Mouse (Mus musculus) myocyte (in vitro differentiated cells): ENCODE data around the gene Ust. TPM values are rescaled to one million over a fixed set of nuclear protein-coding genes. Genes with fewer than 3 reads are reported as not detected.

Experiments
- H3K27me3 ChIP-seq: one replicate; pipeline ENCODE4 v1.6.1; 2011; ENCODE audit not compliant: control insufficient read depth, insufficient read depth, insufficient read length
- H3K36me3 ChIP-seq: one replicate; pipeline ENCODE4 v1.6.1; 2011; ENCODE audit not compliant: control insufficient read depth, insufficient read depth
- H3K4me2 ChIP-seq: one replicate; pipeline ENCODE4 v1.6.1; 2011; ENCODE audit warnings: low read depth, control low read depth
- H3K4me3 ChIP-seq: one replicate; pipeline ENCODE4 v1.5.1; 2011; ENCODE audit warnings: mild to moderate bottlenecking, control low read depth, moderate library complexity
- H3K79me2 ChIP-seq: one replicate; pipeline ENCODE4 v1.6.1; 2011; ENCODE audit not compliant: control insufficient read depth, insufficient read depth
- H3ac ChIP-seq: one replicate; pipeline ENCODE4 v1.6.1; 2011; ENCODE audit not compliant: control insufficient read depth, insufficient read length
- CEBPB ChIP-seq: IDR thresholded peaks from 2 replicates; pipeline ENCODE4 v1.6.1; 2011; ENCODE audit warnings: mild to moderate bottlenecking, moderate library complexity; ENCODE audit not compliant: poor library complexity, insufficient read depth, severe bottlenecking
- E2F4 ChIP-seq: IDR thresholded peaks from one replicate; pipeline ENCODE4 v1.6.1; 2011; ENCODE audit warnings: mild to moderate bottlenecking, control low read depth, moderate library complexity; ENCODE audit not compliant: insufficient read depth
- MAX ChIP-seq: IDR thresholded peaks from one replicate; pipeline ENCODE4 v1.6.1; 2011; ENCODE audit warnings: low read depth, mild to moderate bottlenecking, control low read depth
- MYOD1 ChIP-seq, 3 experiments: IDR thresholded peaks; one replicate each; pipeline ENCODE4 v1.6.1; 2011; ENCODE audit warnings: control low read depth in 2 of 3, low read depth in 2 of 3, mild to moderate bottlenecking in 2 of 3, moderate library complexity in 1 of 3; ENCODE audit not compliant: insufficient read length in 2 of 3, control insufficient read depth in 1 of 3
- MYOG ChIP-seq, 3 experiments: IDR thresholded peaks; one replicate each; pipeline ENCODE4 v1.6.1; 2011; ENCODE audit warnings: control low read depth in 2 of 3, low read depth in 2 of 3, mild to moderate bottlenecking in 2 of 3; ENCODE audit not compliant: insufficient read length in 2 of 3, control insufficient read depth in 1 of 3, insufficient read depth in 1 of 3
- POLR2A ChIP-seq: IDR thresholded peaks from one replicate; pipeline ENCODE4 v1.6.1; 2011; ENCODE audit warnings: low read depth, mild to moderate bottlenecking, control low read depth, moderate library complexity; ENCODE audit not compliant: insufficient read length
- POLR2AphosphoS2 ChIP-seq: IDR thresholded peaks from one replicate; pipeline ENCODE4 v1.6.1; 2011; ENCODE audit warnings: low read depth, control low read depth; ENCODE audit not compliant: insufficient read length
- REST ChIP-seq: IDR thresholded peaks from one replicate; pipeline ENCODE4 v1.6.1; 2011; ENCODE audit warnings: mild to moderate bottlenecking, control low read depth, moderate library complexity; ENCODE audit not compliant: insufficient read depth, insufficient read length
- SRF ChIP-seq: IDR thresholded peaks from one replicate; pipeline ENCODE4 v1.6.1; 2011; ENCODE audit warnings: low read depth; ENCODE audit not compliant: control insufficient read depth, insufficient read length
- TCF12 ChIP-seq: IDR thresholded peaks from one replicate; pipeline ENCODE4 v1.6.1; 2011; ENCODE audit warnings: mild to moderate bottlenecking, control low read depth; ENCODE audit not compliant: poor library complexity, insufficient read depth, severe bottlenecking
- TCF3 ChIP-seq: IDR thresholded peaks from one replicate; pipeline ENCODE4 v1.6.1; 2011; ENCODE audit warnings: low read depth, control low read depth; ENCODE audit not compliant: insufficient read length
- USF1 ChIP-seq: IDR thresholded peaks from one replicate; pipeline ENCODE4 v1.6.1; 2011; ENCODE audit warnings: low read depth, mild to moderate bottlenecking, control low read depth, moderate library complexity
- polyA plus RNA-seq: library from polyadenylated mRNA; unstranded; fragments of >200 nt; fragmentation: generic; extraction: Trizol; gene quantifications from one replicate; pipeline ENCODE4 v1.2.1, GENCODE M21; 2012; ENCODE audit warnings: missing spikeins

The Ust gene
- polyA plus RNA-seq, 1 experiment, result 7.3 TPM

DNA sequence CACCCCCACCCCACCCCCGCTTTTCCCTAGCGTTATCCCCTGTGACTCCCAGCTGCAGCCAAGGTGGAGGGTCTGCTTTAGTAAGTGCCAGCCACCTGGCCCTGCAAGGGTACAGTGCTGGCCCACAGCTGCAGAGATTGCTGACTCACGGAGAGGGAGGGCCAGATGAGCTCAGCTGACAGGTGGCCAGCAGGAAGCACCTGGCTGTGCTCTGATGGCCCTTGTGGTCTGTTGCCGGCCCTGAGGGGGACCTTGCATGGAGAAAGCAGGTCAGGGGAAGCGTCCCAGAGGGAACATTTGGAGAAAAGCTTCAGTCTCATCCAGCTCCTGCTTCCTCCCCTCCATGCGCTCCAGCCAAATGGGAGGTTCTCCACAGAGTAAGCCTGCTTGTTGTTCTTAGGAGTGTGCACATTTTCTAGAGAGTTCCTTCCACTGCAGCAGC is 231.3 kb downstream of the Ust start:
- no peaks in the 10 kb centered on the region for H3K36me3 ChIP-seq
- no peak overlapping the region for H3K4me2 ChIP-seq
- no peak overlapping the region for H3ac ChIP-seq
- no peak overlapping the region for H3K4me3 ChIP-seq
- H3K79me2 ChIP-seq, result no peaks in the 10 kb centered on the region
- H3K27me3 ChIP-seq, result no peaks in the 10 kb centered on the region
- peak in 2 of 3 experiments; percentile 77 to 86 for TF ChIP-seq MYOG (IDR thresholded peaks at IDR 0.05; ENCODE audit: control insufficient read depth in 1 of 3, insufficient read depth in 1 of 3, insufficient read length in 2 of 3, low read depth in 2 of 3)
- no peak for TF ChIP-seq E2F4
- TF ChIP-seq TCF3, result peak; percentile 74
- peak in 2 of 3 experiments; percentile 89 to 94 for TF ChIP-seq MYOD1 (IDR thresholded peaks at IDR 0.05; ENCODE audit: control insufficient read depth in 1 of 3, insufficient read length in 2 of 3, low read depth in 2 of 3)
- no peak for TF ChIP-seq POLR2AphosphoS2

DNA sequence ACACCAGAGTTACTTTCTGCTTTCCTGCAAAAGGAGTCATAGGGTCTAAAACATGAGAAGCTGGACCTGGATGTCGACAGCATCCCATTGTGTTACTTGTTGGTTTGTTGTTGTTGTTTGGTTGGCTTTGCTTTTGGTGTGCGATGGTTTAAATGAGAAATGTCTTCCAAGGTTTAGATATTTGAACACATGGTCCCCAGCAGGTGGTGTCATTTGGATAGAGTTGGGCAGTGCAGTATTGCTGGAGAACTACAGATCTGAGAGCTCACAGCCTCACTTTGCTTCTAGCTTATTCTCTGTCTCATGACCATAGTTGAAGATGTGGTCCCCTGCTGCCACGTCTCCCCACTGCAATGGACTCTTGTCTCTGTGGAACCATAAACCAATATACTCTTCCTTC is 234.6 kb downstream of the Ust start:
- no peaks in the 10 kb centered on the region for H3K36me3 ChIP-seq
- no peaks in the 10 kb centered on the region for H3K27me3 ChIP-seq
- no peak overlapping the region for H3K4me2 ChIP-seq
- TF ChIP-seq POLR2AphosphoS2 (no peak), SRF (no peak), TCF12 (no peak), E2F4 (no peak), MYOG (IDR thresholded peaks at IDR 0.05; ENCODE audit: control insufficient read depth in 1 of 3, insufficient read depth in 1 of 3, insufficient read length in 2 of 3, low read depth in 2 of 3) (no peak), USF1 (no peak), REST (no peak), CEBPB (no peak), MYOD1 (IDR thresholded peaks at IDR 0.05; ENCODE audit: control insufficient read depth in 1 of 3, insufficient read length in 2 of 3, low read depth in 2 of 3) (no peak), TCF3 (no peak)
- no peak overlapping the region for H3K4me3 ChIP-seq
- no peaks in the 10 kb centered on the region for H3K79me2 ChIP-seq
- H3ac ChIP-seq, result no peak overlapping the region

DNA sequence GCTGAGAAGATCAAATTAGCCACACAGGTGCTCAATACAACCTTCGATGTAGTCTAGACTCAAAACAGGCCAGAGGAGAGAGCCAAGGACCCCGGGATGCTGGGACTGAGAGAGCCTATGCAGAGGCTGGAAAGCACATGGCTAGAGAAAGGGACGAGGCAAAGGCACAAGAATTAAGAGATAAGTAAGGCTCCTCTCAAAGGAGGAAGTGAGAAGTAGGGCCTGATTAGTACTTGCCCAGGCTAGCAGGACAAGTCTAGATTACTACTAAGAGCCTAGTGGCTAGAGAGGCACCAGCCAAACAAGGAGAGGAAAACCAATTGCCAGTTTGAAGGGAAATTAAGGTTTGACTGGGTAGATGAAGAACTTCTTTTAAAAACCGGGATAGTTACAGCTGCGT is 241.5 kb downstream of the Ust start:
- Histone ChIP-seq H3K36me3 (no peaks in the 10 kb centered on the region), H3K79me2 (no peaks in the 10 kb centered on the region), H3K4me2 (no peak overlapping the region), H3ac (no peak overlapping the region), H3K4me3 (no peak overlapping the region), H3K27me3 (no peaks in the 10 kb centered on the region)
- TF ChIP-seq MAX (no peak), POLR2AphosphoS2 (no peak), TCF3 (no peak), SRF (no peak)

DNA sequence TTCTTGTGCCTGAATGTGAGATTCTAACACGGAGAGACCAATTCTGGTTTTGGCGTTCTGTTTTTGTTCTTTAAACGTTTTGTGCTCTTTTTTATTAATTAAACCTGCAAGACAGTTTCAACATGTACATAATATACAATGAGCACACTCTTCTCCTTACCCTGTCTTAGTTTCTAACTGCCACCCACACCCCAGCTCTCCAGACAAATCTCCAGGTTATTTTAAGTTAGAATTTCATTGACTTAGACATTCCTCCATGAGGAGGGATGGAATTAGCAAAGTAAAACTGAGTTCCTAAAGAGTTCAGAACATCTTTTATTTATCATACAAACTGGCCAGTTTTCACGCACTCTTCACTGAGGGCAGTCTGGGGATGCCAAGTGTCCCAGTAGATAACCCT is 248.9 kb downstream of the Ust start:
- H3K4me2 ChIP-seq, result no peak overlapping the region
- no peaks in the 10 kb centered on the region for H3K79me2 ChIP-seq
- no peak overlapping the region for H3K4me3 ChIP-seq
- no peaks in the 10 kb centered on the region for H3K36me3 ChIP-seq
- TF ChIP-seq SRF, result no peak
- TF ChIP-seq TCF3, result no peak
- no peak for TF ChIP-seq TCF12
- TF ChIP-seq REST, result no peak
- TF ChIP-seq POLR2A, result no peak
- no peak for TF ChIP-seq POLR2AphosphoS2
- no peak for TF ChIP-seq MYOD1 (IDR thresholded peaks at IDR 0.05; ENCODE audit: control insufficient read depth in 1 of 3, insufficient read length in 2 of 3, low read depth in 2 of 3)
- no peak for TF ChIP-seq USF1
- no peak for TF ChIP-seq CEBPB
- TF ChIP-seq E2F4, result no peak
- no peak for TF ChIP-seq MAX
- no peak for TF ChIP-seq MYOG (IDR thresholded peaks at IDR 0.05; ENCODE audit: control insufficient read depth in 1 of 3, insufficient read depth in 1 of 3, insufficient read length in 2 of 3, low read depth in 2 of 3)
- H3K27me3 ChIP-seq, result no peaks in the 10 kb centered on the region
- no peak overlapping the region for H3ac ChIP-seq

DNA sequence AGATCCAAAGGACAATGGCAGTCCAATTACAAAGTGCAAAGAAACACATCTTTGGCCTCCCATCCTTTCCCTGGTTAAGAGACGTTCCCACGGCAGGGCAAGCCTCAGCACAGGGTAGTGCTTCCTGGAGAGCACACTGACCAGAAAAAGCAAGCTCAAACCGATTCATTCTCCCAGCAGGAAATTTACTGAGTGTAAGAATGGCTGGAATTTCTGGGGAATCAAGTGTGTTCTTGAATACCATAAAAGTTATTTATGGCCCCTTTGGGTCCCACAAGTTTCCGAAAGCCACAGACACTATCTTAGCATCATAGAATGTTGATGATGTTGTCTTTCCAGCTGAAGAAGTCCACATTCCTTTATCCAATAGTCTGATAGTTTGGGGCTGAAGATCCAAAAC is 258.9 kb downstream of the Ust start:
- H3K27me3 ChIP-seq, result no peaks in the 10 kb centered on the region
- H3K4me3 ChIP-seq, result no peak overlapping the region
- H3K79me2 ChIP-seq, result no peaks in the 10 kb centered on the region
- TF ChIP-seq REST (no peak), E2F4 (no peak), MYOG (IDR thresholded peaks at IDR 0.05; ENCODE audit: control insufficient read depth in 1 of 3, insufficient read depth in 1 of 3, insufficient read length in 2 of 3, low read depth in 2 of 3) (no peak)
- H3K4me2 ChIP-seq, result no peak overlapping the region
- H3K36me3 ChIP-seq, result no peaks in the 10 kb centered on the region
- no peak overlapping the region for H3ac ChIP-seq
